Mouse (Mus musculus) layer of hippocampus, postnatal 36 days (tissue): ENCODE results near the gene Farp1. TPM values are rescaled to one million over a fixed set of nuclear protein-coding genes. Genes with fewer than 3 reads are reported as not detected.
A peak's percentile ranks its signal among the peaks of the same experiment; 100 is the strongest.
"Not testable (repeated sequence)": the region's sequence is repeated elsewhere in the genome, so short reads cannot be mapped to it uniquely, and the experiment has no call there.

ENCODE experiments used
- DNase-seq, 2 experiments: peaks; one replicate each; pipeline ENCODE4 v3.0.0; 2022
- total RNA-seq, 2 experiments: library from RNA; stranded (reverse); gene quantifications; 2 replicates each; pipeline ENCODE4 v1.2.3; 2021

The Farp1 gene
- total RNA-seq: 100 to 1,000 TPM in 1 of 2 experiments, 10 to 100 TPM in 1; 91.6 to 115 TPM

GRCm38 (mm10) chr14:121034973-121035662 lies at the start of gene Farp1:
TSS of gene Farp1 (plus strand) at chr14:121035200.
- peak; percentile 78 to 81 for DNase-seq

GRCm38 (mm10) chr14:120989126-120989525 lies 45.9 kb upstream of the Farp1 start:
- no peak for DNase-seq

GRCm38 (mm10) chr14:120997686-120998085 lies 37.3 kb upstream of the Farp1 start:
- no peak for DNase-seq

- no peak for DNase-seq
Observed at GRCm38 (mm10) chr14:121000561-121001340, 34.2 kb upstream of the Farp1 start.

- no peak for DNase-seq
Observed at GRCm38 (mm10) chr14:121005621-121006020, 29.4 kb upstream of the Farp1 start.

- no peak for DNase-seq
Observed at GRCm38 (mm10) chr14:121006021-121006420, 29.0 kb upstream of the Farp1 start.

- no peak for DNase-seq
Observed at GRCm38 (mm10) chr14:121015114-121015690, 19.8 kb upstream of the Farp1 start.

GRCm38 (mm10) chr14:121022403-121022802 lies 12.6 kb upstream of the Farp1 start:
- DNase-seq: no peak

GRCm38 (mm10) chr14:121025381-121025780 lies 9.6 kb upstream of the Farp1 start:
- DNase-seq: no peak

- no peak for DNase-seq
Observed at GRCm38 (mm10) chr14:121031396-121031795, 3.6 kb upstream of the Farp1 start.

GRCm38 (mm10) chr14:121034525-121034924 lies 475 bp upstream of the Farp1 start:
- DNase-seq: no peak

- peak; percentile 34 to 40 for DNase-seq
Observed at GRCm38 (mm10) chr14:121035663-121036473, 868 bp downstream of the Farp1 start.

GRCm38 (mm10) chr14:121036612-121037221 lies 1.7 kb downstream of the Farp1 start:
- DNase-seq: no peak

- DNase-seq: no peak
Observed at GRCm38 (mm10) chr14:121037276-121037675, 2.3 kb downstream of the Farp1 start.

GRCm38 (mm10) chr14:121038676-121039075 lies 3.7 kb downstream of the Farp1 start:
- no peak for DNase-seq

- no peak for DNase-seq
Observed at GRCm38 (mm10) chr14:121044145-121044544, 9.1 kb downstream of the Farp1 start.

- DNase-seq: no peak
Observed at GRCm38 (mm10) chr14:121046313-121046961, 11.4 kb downstream of the Farp1 start.

- DNase-seq: no peak
Observed at GRCm38 (mm10) chr14:121047780-121048179, 12.8 kb downstream of the Farp1 start.

GRCm38 (mm10) chr14:121051002-121051401 lies 16.0 kb downstream of the Farp1 start:
- DNase-seq: not testable (repeated sequence)

- no peak for DNase-seq
Observed at GRCm38 (mm10) chr14:121053020-121053518, 18.1 kb downstream of the Farp1 start.

GRCm38 (mm10) chr14:121054062-121054461 lies 19.1 kb downstream of the Farp1 start:
- no peak for DNase-seq
